Mouse (Mus musculus) gastrocnemius, postnatal 25 days (tissue): Measurements from ENCODE around the gene Pear1. TPM values are rescaled to one million over a fixed set of nuclear protein-coding genes. Genes with fewer than 3 reads are reported as not detected.
"Not testable (repeated sequence)": the region's sequence is repeated elsewhere in the genome, so short reads cannot be mapped to it uniquely, and the experiment has no call there.

Experiments used
- DNase-seq: peaks from one replicate; pipeline ENCODE4 v3.0.0; 2022
- long read RNA-seq, 2 experiments: library from polyadenylated mRNA; stranded (forward); transcript quantifications; one replicate each; pipeline ENCODE4 v2.0.0; 2021
- total RNA-seq, 2 experiments: library from RNA; stranded (reverse); gene quantifications; 1 replicate in 1 of 2; 2 replicates in 1 of 2; pipeline ENCODE4 v1.2.3; 2021

The Pear1 gene
- 10 to 100 TPM in 1 of 2 experiments, 1 to 10 TPM in 1; 6.0 to 11.0 TPM for total RNA-seq
- long read RNA-seq, experiment 1, partial matches to known transcripts = 2 of 2 reads
- long read RNA-seq, experiment 1, other reads (novel, unspliced or antisense) = 0 of 2 reads
- long read RNA-seq, experiment 2, full-length matches to known transcripts = 1 of 2 reads
- long read RNA-seq, experiment 2, partial matches to known transcripts = 1 of 2 reads
- long read RNA-seq, experiment 2, other reads (novel, unspliced or antisense) = 0 of 2 reads

DNA sequence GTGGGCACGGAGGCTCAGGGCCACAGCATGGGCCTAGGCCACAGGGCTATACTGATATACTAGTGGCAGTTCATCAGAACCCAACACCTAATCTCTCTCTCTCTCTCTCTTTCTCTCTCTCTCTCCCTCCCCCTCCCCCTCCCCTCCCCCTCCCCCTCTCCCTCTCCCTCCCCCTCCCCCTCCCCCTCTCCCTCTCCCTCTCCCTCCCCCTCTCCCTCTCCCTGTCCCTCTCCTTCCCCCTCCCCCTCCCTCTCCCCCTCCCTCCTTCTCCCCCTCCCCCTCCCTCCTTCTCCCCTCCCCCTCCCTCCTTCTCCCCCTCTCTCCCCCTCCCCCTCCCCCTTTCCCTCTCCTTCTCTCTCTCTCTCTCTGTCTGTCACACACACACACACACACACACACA, at the start of gene Pear1:
Gene Pear1 (minus strand): TSS at position 101 of the 400 bp plus-strand sequence.
- not testable (repeated sequence) for DNase-seq

DNA sequence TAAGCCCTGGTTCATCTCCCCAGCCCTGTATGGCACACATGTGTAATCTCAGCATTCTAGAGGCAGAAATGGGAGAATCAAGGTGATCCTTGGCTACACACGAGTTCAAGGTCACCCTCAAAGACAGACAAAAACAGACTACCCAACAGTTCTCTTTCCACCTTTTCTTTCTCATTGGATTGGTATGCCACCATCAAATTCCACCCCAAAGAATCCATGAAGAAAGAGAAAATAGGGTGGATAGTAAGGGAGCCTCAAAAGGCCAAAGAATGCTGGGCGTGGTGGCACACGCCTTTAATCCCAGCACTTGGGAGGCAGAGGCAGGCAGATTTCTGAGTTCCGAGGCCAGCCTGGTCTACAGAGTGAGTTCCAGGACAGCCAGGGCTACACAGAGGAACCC, 40.0 kb upstream of the Pear1 start:
- DNase-seq = not testable (repeated sequence)

DNA sequence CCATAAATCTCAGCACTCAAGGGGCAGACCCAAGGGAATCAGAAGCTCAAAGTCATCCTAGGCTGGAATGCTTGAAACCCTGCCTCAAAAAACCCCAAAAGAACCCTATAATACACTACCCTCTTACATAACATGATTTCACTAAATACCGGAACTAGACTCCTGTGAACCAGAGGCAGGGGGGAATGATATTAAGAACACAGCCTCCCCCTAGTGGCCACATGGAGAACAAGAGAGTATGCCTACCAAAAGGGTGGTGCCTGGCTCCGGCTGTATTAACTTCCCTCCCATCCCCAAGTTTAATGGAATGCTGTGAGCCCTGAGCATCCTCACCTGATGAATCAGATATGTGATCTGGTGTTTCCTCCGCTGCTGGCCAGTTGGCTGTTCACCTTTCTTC, 35.7 kb upstream of the Pear1 start:
- peak; percentile 23 for DNase-seq

GRCm38 (mm10) chr3:87857666-87858065, 33.6 kb upstream of the Pear1 start:
- no peak for DNase-seq

DNA sequence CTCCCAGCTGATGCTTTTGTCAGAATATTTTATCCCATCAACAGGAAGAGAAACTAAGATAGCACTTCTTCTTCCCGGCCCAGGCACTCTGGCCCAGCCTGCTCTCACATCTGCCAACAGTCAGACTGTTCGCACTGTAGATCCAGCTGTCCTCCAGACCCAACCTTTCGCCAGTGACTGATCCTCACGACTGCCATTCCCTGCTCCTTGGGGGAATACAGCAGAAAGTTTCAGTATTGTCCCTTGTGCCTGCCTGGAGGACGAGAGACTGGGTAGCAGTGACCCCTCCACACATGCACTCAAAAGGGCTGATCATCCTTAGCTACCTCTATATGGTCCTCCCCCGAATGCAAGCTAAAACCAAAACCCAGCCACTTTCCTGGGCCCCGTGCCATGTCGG, 31.8 kb upstream of the Pear1 start:
- DNase-seq = no peak

DNA sequence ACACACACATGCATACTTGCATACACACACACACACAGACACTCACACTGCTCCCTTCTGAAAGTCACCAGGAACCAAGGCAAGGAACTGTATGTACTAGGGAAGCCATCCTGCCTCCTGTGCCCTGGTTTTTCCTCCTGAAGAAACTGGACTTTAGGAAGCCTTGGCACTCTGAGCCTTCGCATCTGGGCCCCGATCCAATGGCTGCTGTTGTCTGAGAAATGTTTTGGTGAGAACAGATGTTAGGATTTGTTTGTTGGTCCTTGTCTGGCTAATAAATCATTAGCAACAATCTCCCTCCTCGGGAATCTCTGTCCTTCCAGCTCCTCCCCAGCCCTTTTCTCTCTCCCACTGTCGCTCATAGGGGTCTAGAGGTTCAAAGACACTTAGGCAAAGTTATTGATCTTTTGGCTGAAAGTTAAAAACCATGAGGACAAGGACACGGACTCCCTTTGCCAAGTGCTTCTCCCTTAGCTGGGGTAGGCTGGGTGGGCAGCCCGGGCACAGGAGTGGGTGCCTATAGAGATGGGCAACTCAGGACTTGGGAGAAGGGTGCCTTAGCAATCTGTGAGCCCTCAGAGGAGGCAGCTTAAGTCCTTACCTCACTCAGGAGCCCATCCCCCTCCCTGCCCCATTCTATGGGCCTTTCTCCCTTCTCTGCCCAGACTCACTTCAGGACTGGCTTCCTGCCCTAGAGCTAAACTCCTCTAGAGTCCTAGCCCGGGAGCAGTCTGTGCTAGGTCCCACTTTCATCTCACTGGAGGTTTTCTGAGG, 30.9 kb upstream of the Pear1 start:
- no peak for DNase-seq

GRCm38 (mm10) chr3:87849117-87849516, 25.0 kb upstream of the Pear1 start:
- DNase-seq = no peak

- no peak for DNase-seq
These were observed 23.6 kb upstream of the Pear1 start for GRCm38 (mm10) chr3:87847680-87848079.

GRCm38 (mm10) chr3:87846650-87847110, 22.6 kb upstream of the Pear1 start, which contains the start of gene Sh2d2a:
TSS of gene Sh2d2a (plus strand) at chr3:87846755.
- no peak for DNase-seq

DNA sequence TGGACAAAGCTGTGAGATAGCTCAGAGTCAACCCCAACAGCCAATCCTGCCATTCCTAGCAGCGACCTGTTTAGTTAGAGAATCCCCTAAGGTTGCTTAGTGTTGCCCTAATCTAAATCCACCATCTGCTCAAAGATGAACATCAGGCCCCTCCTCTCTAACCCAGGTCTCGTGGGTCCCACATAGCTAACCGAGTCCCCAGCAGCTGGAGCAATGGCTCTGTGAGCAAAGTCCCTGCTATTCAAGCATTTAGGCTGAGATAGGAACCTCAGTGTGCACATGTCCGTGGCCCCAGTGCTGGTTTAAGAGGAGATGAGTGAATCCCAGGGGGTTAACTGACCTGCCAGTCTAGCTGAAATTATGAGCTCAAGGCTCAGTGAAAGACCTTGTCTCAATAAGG, 22.1 kb upstream of the Pear1 start:
- DNase-seq = no peak

DNA sequence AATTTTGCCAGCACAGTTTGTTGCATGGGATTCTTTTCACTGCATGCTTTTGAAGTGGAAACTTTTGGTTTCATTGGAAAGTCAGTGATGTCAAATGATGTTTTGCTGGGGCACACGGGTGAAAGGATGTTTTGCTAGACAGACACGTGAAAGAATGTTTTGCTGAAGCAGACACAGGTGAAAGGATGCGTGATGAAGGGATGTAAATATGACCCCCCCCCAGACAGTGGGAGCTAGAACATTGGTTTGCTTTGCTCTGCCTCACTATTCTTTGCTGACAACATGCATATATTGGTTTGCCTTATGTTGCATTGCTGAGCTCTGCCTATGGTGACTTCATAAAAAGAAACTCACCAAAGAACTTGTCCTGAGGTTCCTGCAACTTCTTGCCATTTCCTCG, 20.9 kb upstream of the Pear1 start:
- no peak for DNase-seq

DNA sequence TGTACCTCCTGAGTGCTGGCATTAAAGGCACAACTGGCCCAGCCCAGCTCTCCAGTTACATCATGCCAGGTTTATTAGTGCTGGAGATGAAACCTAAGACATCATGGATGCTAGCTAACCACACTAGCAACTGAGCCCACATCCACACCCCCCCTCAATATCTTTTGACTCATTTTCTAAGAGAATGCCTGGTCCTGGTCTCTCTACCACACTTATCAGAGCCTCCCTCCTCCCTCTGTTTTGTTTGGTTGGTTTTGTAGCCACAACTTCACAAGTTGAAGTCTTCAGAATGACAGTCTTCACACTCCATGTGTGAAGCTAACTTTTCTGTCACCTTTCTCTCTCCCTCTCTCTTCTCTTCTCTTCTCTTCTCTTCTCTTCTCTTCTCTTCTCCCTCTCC, 16.8 kb upstream of the Pear1 start:
- DNase-seq = no peak

DNA sequence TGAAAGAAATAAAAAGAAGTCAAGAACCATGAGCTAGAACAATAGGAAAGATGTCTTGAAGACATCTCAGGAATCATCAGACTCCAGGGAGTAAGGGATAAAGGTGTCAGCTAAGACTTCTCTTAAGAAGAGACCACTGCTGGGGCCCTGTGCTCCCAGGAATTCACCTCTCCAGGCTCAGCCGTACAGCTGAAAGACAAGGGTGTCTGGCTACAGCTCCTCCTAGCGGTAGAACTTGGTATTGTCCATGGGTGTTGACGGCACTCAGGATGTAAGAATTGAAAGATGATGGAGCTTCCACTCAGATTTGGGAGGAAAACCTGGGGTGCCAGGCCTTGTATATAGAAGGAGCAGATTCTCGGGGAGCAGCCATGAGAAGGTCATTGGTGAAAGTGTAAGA, 14.5 kb upstream of the Pear1 start:
- peak; percentile 27 for DNase-seq

GRCm38 (mm10) chr3:87833482-87833881, 9.4 kb upstream of the Pear1 start:
- DNase-seq = no peak

DNA sequence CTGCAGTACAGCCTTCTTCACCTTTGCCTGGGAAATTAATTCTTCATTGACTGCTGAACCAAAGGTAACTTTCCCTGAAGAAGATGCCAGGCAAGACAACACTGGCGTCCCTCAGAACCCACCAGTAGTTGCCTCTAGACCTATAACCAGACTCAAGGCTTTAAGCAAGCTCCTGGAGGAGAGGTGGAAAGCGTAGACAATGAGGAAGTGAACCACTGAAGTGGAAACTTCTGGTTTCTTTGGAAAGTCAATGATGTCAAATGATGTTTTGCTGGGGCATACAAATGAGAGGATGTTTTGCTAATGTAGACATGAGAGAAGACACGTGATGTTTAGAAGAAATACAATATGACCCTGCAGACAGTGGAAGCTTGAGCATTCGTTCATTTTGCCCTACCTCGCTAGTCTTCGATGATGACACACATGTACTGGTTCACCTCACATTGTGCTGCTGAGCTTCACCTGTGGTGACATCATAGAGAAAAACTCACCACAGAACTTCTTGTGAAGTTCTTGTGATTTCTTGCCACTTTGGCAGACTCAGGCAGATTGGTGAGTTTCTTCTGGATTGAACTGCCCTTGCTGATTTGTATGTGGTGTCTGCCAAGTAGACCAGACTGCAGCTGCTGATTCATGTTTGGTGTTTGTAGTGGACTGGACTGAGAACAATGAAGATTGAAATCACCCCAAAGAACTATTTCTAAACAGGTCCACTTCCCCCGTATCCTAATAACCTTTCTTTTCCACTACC, 8.2 kb upstream of the Pear1 start:
- DNase-seq = no peak

- DNase-seq = no peak
These were observed 4.9 kb upstream of the Pear1 start for GRCm38 (mm10) chr3:87829025-87829424.

- no peak for DNase-seq
These were observed 4.3 kb upstream of the Pear1 start for GRCm38 (mm10) chr3:87828435-87828834.

DNA sequence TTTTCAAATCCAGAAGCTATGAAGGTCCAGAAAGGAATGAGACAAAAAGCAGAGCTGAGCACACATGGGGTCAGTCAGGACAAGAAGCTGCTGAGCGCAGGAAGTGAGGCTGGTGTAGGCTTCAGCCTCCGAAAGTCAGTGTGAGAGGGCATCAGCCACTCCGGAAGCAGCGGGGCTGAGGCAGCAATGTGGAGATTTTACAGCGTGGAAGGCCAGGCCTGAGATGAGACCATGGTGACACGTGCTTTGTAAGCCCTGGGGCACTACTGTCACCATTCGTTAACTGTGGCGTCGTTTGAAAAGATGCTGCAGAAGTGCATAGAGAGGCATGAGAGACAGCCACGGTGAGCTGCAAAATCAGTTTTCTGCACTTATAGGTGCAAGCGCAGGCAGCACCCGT, 5.9 kb downstream of the Pear1 start:
- DNase-seq = no peak

DNA sequence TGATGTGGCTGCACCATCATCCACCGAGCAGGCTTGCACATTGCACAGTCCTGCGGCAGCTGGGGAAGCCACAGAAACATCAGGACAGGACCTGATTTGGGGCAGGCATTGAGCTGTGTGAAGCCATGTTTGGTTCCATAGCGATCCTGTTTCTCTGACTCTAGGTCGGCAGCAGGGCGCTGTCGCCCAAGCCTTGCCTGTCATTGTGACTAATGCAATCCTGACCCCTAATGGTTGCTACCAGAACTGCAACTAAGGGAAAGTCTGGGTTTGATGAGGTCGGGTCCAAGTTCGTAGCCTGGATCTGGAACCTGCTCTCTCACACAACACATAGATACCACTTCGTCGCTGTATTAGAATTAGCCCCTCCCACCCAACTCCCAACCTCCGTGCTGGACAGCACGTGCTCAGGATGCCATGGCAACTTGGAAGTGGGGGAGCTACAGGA, 7.4 kb downstream of the Pear1 start:
- DNase-seq = peak; percentile 48

DNA sequence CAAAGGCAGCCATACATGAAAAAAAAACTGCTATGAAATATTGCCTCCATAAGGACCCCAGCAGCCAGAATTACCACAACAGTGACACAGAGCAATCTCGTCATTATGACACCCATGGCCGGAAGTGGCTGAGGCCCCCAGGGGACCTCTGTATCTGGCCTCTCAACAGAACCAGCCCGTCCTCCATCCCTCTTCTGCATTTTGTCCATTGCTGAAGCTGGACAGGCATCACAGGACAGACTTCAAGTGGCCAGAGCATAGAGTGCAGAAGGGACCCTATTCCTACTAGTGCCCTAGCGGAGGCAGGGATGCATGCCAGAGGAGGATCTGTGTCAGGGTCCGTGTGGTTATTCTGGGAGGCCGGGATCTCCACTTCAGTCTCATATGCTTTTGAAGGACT, 7.9 kb downstream of the Pear1 start:
- no peak for DNase-seq

- DNase-seq = no peak
These were observed 11.2 kb downstream of the Pear1 start for GRCm38 (mm10) chr3:87812873-87813272.

DNA sequence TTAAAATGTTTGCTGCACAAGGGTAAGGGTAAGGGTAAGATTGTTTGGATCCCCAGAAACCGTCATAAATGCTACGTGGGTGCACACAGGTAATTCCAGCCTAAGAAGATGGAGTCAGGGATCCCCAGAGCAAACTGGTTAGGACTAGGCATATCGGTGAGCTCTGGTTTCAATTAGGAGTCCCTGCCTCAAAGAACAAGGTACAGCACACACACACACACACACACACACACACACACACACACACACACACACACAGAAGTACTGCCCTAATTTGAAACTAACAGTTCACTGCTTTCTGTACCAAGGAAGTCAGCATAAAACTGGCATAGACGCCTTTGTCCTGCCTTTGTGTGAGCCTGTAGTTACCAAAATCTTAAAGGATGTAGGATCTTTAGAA, 11.7 kb downstream of the Pear1 start:
- no peak for DNase-seq

GRCm38 (mm10) chr3:87811297-87811696, 12.8 kb downstream of the Pear1 start:
- DNase-seq = no peak
